Mouse (Mus musculus) embryo, embryonic 10.5 days (tissue): ENCODE data around the gene Slx.
"Not testable (repeated sequence)": the region's sequence is repeated elsewhere in the genome, so short reads cannot be mapped to it uniquely, and the experiment has no call there.

Experiments used
- DNase-seq: peaks from one replicate; pipeline ENCODE4 v3.0.0-alpha.2; 2015; ENCODE audit warnings: low spot score

Gene Slx

DNA sequence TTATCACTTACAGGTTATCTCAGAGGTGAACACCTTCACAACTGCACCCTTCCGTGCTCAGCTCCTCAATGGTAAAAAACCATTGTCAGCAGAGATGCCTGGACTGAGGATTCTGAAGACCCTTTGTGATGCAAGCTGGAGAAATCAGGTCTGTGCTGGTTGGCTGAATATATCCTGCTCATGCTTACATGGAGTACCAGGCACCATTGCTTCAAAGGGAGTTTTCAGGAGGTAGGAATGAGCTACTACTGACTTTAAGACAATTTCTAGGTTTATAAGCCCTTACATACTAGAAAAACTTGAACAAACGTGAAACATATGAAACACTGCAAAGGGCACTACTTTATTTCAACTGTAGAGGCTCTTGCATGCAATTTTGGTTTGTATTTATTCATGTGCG is at the start of gene Slx:
Slx (minus strand) TSS at position 101 of the 400 bp plus-strand sequence.
- DNase-seq: not testable (repeated sequence)
